Mouse (Mus musculus): ENCODE data around the gene Dip2a.

GRCm38 (mm10) chr10:76306738-76307137 lies 38.4 kb downstream of the Dip2a start:
- TF ChIP-seq CTCF (IDR thresholded peaks at IDR 0.05; ENCODE audit: control insufficient read depth, insufficient read depth, insufficient read length) = no peak
- peak; percentile 95 for TF ChIP-seq MAX (IDR thresholded peaks at IDR 0.05)
- peak; percentile 79 for TF ChIP-seq USF1 (IDR thresholded peaks at IDR 0.05; ENCODE audit: low read depth)
- TF ChIP-seq CEBPB (IDR thresholded peaks at IDR 0.05; ENCODE audit: low read depth) = peak; percentile 23
- peak; percentile 57 for TF ChIP-seq FOSL1 (IDR thresholded peaks at IDR 0.05; ENCODE audit: insufficient read depth, low read length, poor library complexity, severe bottlenecking)

Data from C2C12 (cell line).